Mouse (Mus musculus) embryonic facial prominence, embryonic 12.5 days (tissue): ENCODE measurements at regions not wholly inside any gene's neighbourhood (a gene's known extent, or its start where the extent isn't known, plus 50 kb on each side); places are given as distances from the start of the nearest gene placed in this dataset.

Experiments used
- ATAC-seq: fragments of 200-750 bp; cut with Nextera tagmentation; 2 replicates; pipeline ENCODE4 v1.8.0; 2017; ENCODE audit not compliant: insufficient number of reproducible peaks, insufficient read depth, low FRiP score, low TSS enrichment
- H3K27ac ChIP-seq: fragments of 300-500 bp; sonication (generic); 2 replicates; pipeline ENCODE4 v1.5.1; 2016; ENCODE audit warnings: mild to moderate bottlenecking
- H3K27me3 ChIP-seq: fragments of 300-500 bp; sonication (generic); 2 replicates; pipeline ENCODE4 v1.6.1; 2016; ENCODE audit warnings: mild to moderate bottlenecking, moderate library complexity
- H3K36me3 ChIP-seq: fragments of 300-500 bp; sonication (generic); 2 replicates; pipeline ENCODE4 v1.6.1; 2016; ENCODE audit warnings: mild to moderate bottlenecking
- H3K4me1 ChIP-seq: fragments of 300-500 bp; sonication (generic); 2 replicates; pipeline ENCODE4 v1.6.1; 2016
- H3K4me2 ChIP-seq: fragments of 300-500 bp; sonication (generic); replicated peaks from 2 replicates; pipeline ENCODE4 v1.6.1; 2016; ENCODE audit warnings: mild to moderate bottlenecking, moderate library complexity
- H3K4me3 ChIP-seq: fragments of 300-500 bp; sonication (generic); 2 replicates; pipeline ENCODE4 v1.5.1; 2016; ENCODE audit warnings: mild to moderate bottlenecking
- H3K9ac ChIP-seq: fragments of 300-500 bp; sonication (generic); 2 replicates; pipeline ENCODE4 v1.6.1; 2016; ENCODE audit warnings: mild to moderate bottlenecking, moderate library complexity
- H3K9me3 ChIP-seq: fragments of 300-500 bp; sonication (generic); 2 replicates; pipeline ENCODE4 v1.6.1; 2016; ENCODE audit warnings: mild to moderate bottlenecking, moderate library complexity
- WGBS: fragments of 180-500 bp; shearing (Covaris S2); methylation state at CpG from one replicate; pipeline ENCODE4 v1.1.7; 2016; 5-methylcytosine and 5-hydroxymethylcytosine counted together

DNA sequence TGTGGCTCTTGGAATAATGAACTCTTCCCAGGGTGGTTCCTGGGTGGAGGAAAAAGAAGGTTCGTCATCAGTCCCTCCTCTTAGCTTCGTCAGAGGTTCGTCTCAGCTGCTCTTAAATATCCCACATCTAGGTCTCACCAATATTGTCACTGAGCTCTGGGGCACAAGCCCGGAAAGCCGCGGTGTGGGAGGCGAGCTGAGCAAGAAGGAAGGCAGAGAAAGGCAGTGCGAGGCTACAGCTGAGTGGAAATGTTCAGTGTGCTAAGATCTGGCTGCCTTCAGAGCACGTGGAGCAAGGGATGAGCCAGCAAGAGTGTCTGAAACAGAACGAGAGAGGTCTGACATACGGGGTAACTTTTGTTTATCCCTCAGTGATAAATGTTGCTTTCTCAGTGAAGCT, 523.7 kb upstream of the Fbxo33 start:
- ATAC-seq, result no peak
- Histone ChIP-seq H3K9ac (no peak overlapping the region), H3K4me3 (no peak overlapping the region), H3K9me3 (no peaks in the 10 kb centered on the region), H3K36me3 (no peaks in the 10 kb centered on the region), H3K4me1 (no peaks in the 10 kb centered on the region), H3K4me2 (no peak overlapping the region), H3K27ac (no peak overlapping the region), H3K27me3 (no peaks in the 10 kb centered on the region)
- WGBS, result 86% methylated on average over 11 of the region's 11 CpGs

DNA sequence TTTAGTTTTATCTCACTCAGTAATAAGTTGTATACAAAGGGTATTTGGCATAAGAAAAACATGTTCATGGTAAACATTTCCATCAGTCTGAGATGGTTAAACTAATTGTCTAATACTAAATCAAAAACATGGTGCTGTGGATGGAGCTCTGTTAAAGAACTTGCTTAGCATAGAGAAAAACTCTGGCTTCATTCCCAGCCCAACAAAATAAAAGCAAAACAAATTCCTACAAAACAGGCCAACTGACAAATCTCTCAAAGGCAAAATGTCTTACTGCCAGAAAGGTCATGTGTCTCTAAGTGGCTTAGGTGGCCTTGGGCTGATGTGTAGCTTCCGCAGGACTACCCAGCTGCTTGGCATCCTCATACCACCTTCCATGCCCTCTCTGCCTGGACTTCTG, 505.4 kb upstream of the Fbxo33 start:
- 97% methylated on average over 1 of the region's 1 CpGs for WGBS
- no peak overlapping the region for H3K4me2 ChIP-seq

DNA sequence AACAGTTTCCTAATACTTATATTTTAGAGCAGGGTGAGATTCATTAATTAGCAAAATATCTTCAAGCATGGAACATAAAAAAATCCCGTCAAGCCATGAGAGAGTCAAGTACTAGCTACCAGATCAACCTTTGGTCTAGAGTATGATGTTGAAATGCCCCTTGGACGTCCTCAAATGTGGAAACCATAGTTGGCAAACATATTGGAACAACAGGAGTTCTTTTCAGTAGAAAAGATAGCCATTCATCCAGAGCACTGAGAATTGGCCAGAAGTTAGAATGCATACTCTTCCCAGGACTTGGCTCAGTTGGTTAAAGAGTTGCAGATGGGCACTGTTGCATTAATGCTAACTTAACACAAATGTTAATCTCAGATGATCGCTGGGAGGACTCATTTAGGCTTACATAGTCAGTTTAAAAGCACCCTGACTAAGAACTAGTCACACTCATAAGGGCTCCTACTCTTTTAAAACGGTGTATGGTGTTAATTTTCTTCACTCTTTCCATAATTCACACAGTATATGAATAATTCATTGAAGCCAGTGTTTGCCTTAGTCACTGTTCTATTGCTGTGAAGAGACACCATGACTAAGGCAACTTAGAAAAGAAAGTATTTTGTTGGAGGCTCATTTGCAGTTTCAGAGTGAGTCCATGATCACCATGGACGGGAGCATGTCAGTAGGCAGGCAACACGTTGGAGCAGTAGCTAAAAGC, 503.1 kb upstream of the Fbxo33 start:
- Histone ChIP-seq H3K9ac (no peak overlapping the region), H3K9me3 (no peaks in the 10 kb centered on the region), H3K27ac (no peak overlapping the region), H3K4me1 (no peaks in the 10 kb centered on the region), H3K4me2 (no peak overlapping the region), H3K4me3 (no peak overlapping the region), H3K27me3 (no peaks in the 10 kb centered on the region), H3K36me3 (no peaks in the 10 kb centered on the region)
- no peak for ATAC-seq
- WGBS, result 79% methylated on average over 6 of the region's 6 CpGs

More for the DNA sequence above, 505.4 kb upstream of the Fbxo33 start:
- Histone ChIP-seq H3K27me3 (no peaks in the 10 kb centered on the region), H3K27ac (no peak overlapping the region), H3K9me3 (no peaks in the 10 kb centered on the region), H3K9ac (no peak overlapping the region), H3K4me1 (no peaks in the 10 kb centered on the region), H3K4me3 (no peak overlapping the region), H3K36me3 (no peaks in the 10 kb centered on the region)
- ATAC-seq, result no peak

DNA sequence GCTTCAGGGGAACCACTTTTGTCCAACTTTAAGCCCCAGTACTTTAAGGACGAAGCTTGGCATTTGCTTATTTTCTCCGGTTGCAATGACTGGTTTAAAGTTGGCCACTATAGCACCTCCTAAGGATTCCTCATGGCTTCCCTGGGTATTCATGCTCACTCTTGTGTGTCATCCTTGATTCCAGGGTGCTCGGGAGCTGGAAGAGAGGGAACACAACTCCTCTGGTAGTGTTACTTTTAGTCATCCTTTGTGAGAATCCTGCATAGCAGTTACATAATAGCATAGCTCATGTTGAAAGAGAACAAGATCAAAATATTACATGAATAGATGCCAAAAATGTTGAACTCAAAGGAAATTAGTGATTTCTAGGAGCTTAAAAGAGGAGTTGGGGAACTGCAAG, 493.7 kb upstream of the Fbxo33 start:
- no peaks in the 10 kb centered on the region for H3K4me1 ChIP-seq
- no peaks in the 10 kb centered on the region for H3K9me3 ChIP-seq
- no peak overlapping the region for H3K27ac ChIP-seq
- H3K27me3 ChIP-seq, result no peaks in the 10 kb centered on the region
- WGBS, result 78% methylated on average over 3 of the region's 3 CpGs
- no peak overlapping the region for H3K9ac ChIP-seq
- H3K4me3 ChIP-seq, result no peak overlapping the region
- no peak overlapping the region for H3K4me2 ChIP-seq
- ATAC-seq, result no peak
- no peaks in the 10 kb centered on the region for H3K36me3 ChIP-seq

DNA sequence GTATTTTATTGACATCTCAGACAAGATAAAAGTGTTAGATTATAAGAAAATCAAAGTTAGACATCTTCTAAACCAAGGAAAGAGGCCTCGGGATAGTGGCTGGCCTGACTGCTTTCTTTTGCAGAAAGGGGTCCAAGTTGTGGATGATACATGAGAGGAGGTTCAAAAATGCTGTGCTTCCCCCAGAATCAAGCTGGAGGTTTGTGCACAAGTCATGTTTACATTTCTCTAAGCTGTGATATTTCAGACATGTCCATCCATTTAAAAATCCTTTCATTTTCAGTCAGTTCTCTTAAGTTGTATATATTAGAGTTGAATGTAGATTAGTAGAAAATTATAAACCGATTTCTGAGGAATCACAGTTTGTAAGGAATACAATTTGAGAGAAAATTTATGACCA, 463.7 kb upstream of the Fbxo33 start:
- Histone ChIP-seq H3K9me3 (no peaks in the 10 kb centered on the region), H3K4me3 (no peak overlapping the region), H3K9ac (no peak overlapping the region), H3K4me1 (no peaks in the 10 kb centered on the region), H3K4me2 (no peak overlapping the region), H3K36me3 (no peaks in the 10 kb centered on the region), H3K27ac (no peak overlapping the region), H3K27me3 (no peaks in the 10 kb centered on the region)
- no peak for ATAC-seq
- WGBS, result 86% methylated on average over 2 of the region's 2 CpGs

DNA sequence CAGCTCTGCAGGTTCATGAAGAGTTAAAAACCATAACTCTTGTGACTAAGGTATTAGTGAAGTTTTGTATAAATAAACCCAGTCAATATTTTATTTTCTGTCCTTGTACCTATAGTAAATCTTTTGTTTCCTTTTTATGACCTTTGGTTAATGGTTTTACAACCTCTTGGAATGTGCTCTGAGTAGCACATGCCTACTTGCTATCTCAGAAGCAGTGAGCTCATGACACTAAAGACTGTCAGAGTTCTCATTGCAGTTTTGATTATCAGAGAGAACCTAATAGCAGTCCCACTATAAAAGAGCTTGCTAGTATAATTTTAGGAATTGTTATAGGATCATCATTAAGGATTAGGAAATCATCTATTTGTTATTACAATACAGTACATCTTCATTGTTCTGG, 443.6 kb upstream of the Fbxo33 start:
- Histone ChIP-seq H3K4me2 (no peak overlapping the region), H3K36me3 (no peaks in the 10 kb centered on the region), H3K4me1 (no peaks in the 10 kb centered on the region), H3K27me3 (no peaks in the 10 kb centered on the region), H3K9me3 (no peaks in the 10 kb centered on the region), H3K4me3 (no peak overlapping the region), H3K27ac (no peak overlapping the region), H3K9ac (no peak overlapping the region)
- ATAC-seq, result no peak

DNA sequence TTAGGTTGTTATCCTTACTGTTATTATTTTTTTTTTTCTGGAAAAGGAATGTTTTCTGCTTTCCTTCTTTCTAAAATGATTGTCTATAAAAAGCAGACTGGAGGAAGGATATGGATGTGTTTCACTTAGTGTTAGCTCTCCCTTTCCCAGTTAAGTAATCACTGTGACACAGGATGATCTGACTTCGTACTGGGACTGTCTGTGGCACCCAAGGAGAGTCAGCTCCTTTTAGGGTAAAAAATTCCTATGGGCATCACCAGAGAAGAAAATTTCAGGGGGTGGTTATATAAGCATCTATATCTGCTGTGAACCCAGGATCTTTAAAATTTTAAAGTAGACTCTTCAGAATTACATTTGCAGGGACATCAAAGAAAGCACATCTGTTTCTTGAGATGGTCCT, 411.2 kb upstream of the Fbxo33 start:
- Histone ChIP-seq H3K4me1 (no peaks in the 10 kb centered on the region), H3K4me2 (no peak overlapping the region), H3K9ac (no peak overlapping the region), H3K9me3 (no peaks in the 10 kb centered on the region), H3K27ac (no peak overlapping the region), H3K36me3 (no peaks in the 10 kb centered on the region), H3K4me3 (no peak overlapping the region), H3K27me3 (no peaks in the 10 kb centered on the region)
- ATAC-seq, result no peak
- WGBS, result 63% methylated on average over 1 of the region's 1 CpGs

DNA sequence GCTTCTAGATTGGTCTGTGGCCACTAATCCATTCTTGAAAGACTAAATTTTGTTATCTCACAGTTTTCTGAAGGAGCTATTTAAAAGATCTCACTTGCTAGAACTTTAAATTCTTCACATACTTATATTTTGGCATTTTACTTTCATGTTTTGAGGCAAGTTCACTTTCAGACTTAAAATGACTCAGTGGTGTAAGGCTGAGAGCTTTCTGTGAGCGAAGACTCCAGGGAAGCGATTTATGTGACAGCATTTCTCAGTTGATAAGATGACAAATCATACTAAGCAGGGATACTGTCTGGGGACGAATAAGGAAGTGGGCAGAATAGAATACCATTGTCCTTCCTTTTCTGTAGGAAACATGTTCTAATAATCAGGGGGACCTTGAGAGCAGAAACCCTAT, 403.6 kb upstream of the Fbxo33 start:
- no peaks in the 10 kb centered on the region for H3K4me1 ChIP-seq
- H3K36me3 ChIP-seq, result no peaks in the 10 kb centered on the region
- H3K9ac ChIP-seq, result no peak overlapping the region
- 85% methylated on average over 3 of the region's 3 CpGs for WGBS
- H3K4me2 ChIP-seq, result no peak overlapping the region
- H3K27me3 ChIP-seq, result no peaks in the 10 kb centered on the region
- no peaks in the 10 kb centered on the region for H3K9me3 ChIP-seq
- H3K27ac ChIP-seq, result no peak overlapping the region
- no peak overlapping the region for H3K4me3 ChIP-seq
- no peak for ATAC-seq

DNA sequence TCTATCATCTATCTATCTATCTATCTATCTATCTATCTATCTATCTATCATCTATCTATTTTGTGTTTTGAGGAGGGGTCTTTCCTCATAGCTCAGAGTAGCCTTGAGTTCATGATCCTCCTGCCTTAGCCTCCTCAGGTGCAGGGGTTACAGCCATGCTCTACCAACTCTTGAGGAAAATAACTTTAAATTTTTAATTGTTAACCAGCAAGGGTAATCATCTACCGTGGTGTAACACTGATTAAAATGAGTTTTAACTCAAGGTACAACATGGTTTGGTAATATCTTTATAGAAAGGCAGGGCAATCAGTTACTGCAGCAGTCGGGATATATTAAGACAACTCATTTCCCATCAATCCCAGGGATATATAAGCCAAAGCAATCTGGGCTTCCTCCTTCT, 401.6 kb upstream of the Fbxo33 start:
- WGBS, result 65% methylated on average over 2 of the region's 2 CpGs

DNA sequence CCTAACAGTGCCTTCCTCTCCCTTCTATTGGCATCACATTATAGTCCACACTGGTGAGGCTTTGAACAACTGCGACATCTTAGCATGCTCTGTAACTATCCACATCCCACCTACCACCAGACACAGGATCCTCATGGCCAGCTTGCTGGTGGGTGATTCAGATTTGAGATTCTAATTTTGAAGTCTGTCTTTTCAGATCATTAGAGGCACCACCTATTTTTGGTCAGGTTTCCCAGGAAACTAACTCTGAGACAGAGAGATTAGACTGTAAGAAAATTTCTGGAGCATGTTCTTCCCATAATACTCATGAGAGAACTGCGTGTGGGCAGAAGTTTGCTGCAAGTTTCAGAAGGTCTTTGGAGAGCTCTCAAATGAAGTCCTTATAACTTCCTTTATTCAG, 400.8 kb upstream of the Fbxo33 start:
- no peak overlapping the region for H3K9ac ChIP-seq
- no peak overlapping the region for H3K27ac ChIP-seq
- no peak overlapping the region for H3K4me3 ChIP-seq
- no peaks in the 10 kb centered on the region for H3K9me3 ChIP-seq
- no peaks in the 10 kb centered on the region for H3K4me1 ChIP-seq
- no peaks in the 10 kb centered on the region for H3K27me3 ChIP-seq
- no peak overlapping the region for H3K4me2 ChIP-seq
- ATAC-seq, result no peak
- 73% methylated on average over 2 of the region's 2 CpGs for WGBS
- no peaks in the 10 kb centered on the region for H3K36me3 ChIP-seq

More for the DNA sequence above, 401.6 kb upstream of the Fbxo33 start:
- Histone ChIP-seq H3K27ac (no peak overlapping the region), H3K36me3 (no peaks in the 10 kb centered on the region), H3K9me3 (no peaks in the 10 kb centered on the region), H3K4me3 (no peak overlapping the region), H3K9ac (no peak overlapping the region), H3K4me1 (no peaks in the 10 kb centered on the region), H3K27me3 (no peaks in the 10 kb centered on the region), H3K4me2 (no peak overlapping the region)
- no peak for ATAC-seq

DNA sequence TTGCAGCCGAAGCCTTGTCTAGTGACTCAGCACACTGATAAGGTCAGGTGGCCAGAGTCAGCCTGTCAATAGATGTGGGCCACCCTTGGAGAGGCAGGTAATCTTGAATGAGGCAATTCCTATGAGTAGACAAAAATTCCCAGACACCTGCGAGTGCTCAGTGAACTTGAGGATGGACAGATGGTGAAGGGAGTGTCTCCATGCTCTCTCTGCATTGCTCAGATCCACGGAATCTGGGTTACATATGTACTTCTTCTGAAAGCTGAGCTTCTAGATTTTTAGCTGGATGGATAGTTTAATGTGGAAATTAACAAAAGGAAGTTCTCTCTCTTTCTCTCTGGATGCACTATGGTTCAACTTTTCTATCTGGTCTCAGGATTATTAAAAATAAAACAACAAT, 396.6 kb upstream of the Fbxo33 start:
- Histone ChIP-seq H3K4me1 (no peaks in the 10 kb centered on the region), H3K27me3 (no peaks in the 10 kb centered on the region), H3K4me3 (no peak overlapping the region), H3K4me2 (no peak overlapping the region), H3K27ac (no peak overlapping the region), H3K9ac (no peak overlapping the region), H3K9me3 (no peaks in the 10 kb centered on the region), H3K36me3 (no peaks in the 10 kb centered on the region)
- ATAC-seq, result no peak
- 82% methylated on average over 3 of the region's 3 CpGs for WGBS

DNA sequence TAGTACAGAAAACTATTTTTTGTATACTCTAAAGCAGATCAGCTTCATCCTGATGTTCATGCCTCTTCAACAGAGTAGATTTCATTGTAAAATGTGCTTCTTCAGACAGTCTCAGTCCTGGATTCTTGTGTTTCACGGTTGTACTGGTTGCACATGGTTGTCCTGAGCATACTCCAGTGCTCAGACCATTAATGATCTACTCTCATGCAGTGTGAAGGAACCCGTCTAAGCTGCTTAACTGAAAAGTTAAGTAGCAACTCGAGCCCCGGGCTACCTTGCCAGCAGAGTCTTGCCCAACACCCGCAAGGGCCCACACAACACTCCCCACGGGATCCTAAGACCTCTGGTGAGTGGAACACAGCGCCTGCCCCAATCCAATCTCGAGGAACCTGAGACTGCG, 380.3 kb upstream of the Fbxo33 start:
- Histone ChIP-seq H3K4me3 (no peak overlapping the region), H3K4me2 (no peak overlapping the region), H3K27ac (no peak overlapping the region), H3K27me3 (no peaks in the 10 kb centered on the region), H3K9me3 (no peaks in the 10 kb centered on the region), H3K4me1 (no peaks in the 10 kb centered on the region), H3K36me3 (no peaks in the 10 kb centered on the region), H3K9ac (no peak overlapping the region)
- no peak for ATAC-seq
- WGBS, result 82% methylated on average over 9 of the region's 9 CpGs

DNA sequence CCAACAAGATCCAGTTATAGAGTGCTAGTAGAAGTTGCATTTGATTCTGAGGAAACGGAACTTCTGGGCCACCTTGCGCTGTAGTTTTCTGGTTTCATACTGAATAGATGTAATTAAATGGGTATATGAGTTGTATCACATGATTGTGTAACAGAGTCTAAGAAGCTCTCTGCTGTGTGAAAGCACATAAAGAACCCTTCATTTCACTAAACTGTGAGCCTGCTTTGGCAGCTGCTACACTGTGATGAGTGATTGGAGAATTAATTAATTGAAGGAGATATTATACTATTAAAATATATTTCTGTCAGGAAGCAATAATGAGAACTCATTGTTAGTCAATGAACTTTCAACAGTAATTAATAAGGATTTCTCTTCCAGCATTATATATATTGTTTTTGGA, 369.8 kb upstream of the Fbxo33 start:
- H3K4me1 ChIP-seq, result no peaks in the 10 kb centered on the region
- ATAC-seq, result no peak
- H3K27ac ChIP-seq, result no peak overlapping the region
- H3K4me3 ChIP-seq, result no peak overlapping the region
- no peak overlapping the region for H3K4me2 ChIP-seq
- no peak overlapping the region for H3K9ac ChIP-seq
- 91% methylated on average over 2 of the region's 2 CpGs for WGBS
- no peaks in the 10 kb centered on the region for H3K36me3 ChIP-seq
- H3K9me3 ChIP-seq, result no peaks in the 10 kb centered on the region
- H3K27me3 ChIP-seq, result no peaks in the 10 kb centered on the region
